In genomic region chr5:53509927-53510326, GRCm38 (mm10) we compare ENCODE assay signal across 20 mouse cellular contexts. TPM values are rescaled to one million over a fixed set of nuclear protein-coding genes. Genes with fewer than 3 reads are reported as not detected.
DNase-seq lines count a peak whose midpoint lies in the region; ATAC-seq and TF ChIP-seq lines count a peak whose summit lies in the region.
"Had no signal": no experiment of that assay in that cellular context is flagged by ENCODE, and none has a peak within 500 bp of the region (broad histone marks: within the 10 kb centered on the region; RNA-seq: fewer than 3 reads in every experiment).

No protein-coding gene starts in this region.

- no peak overlapping the region for H3ac ChIP-seq in C2C12 (ENCODE audit: control insufficient read depth, insufficient read length, low read depth)

- TF ChIP-seq CTCF in heart, postnatal 0 days (IDR thresholded peaks at IDR 0.05; ENCODE audit: low read depth) = no peak
- TF ChIP-seq CTCF in C2C12 (IDR thresholded peaks at IDR 0.05; ENCODE audit: control insufficient read depth, insufficient read depth, insufficient read length) (no peak), ES-Bruce4 (IDR thresholded peaks at IDR 0.05; ENCODE audit: low read depth, low read length) (no peak)
- TF ChIP-seq CTCF in embryonic fibroblast, embryonic 13.5 days (IDR thresholded peaks at IDR 0.05; ENCODE audit: borderline replicate concordance, insufficient read depth, low read length) = no peak

- WGBS in heart, postnatal 0 days = 91% methylated on average over 2 of the region's 2 CpGs
- 98% methylated on average over 2 of the region's 2 CpGs for WGBS in kidney, embryonic 14.5 days
- 93% methylated on average over 2 of the region's 2 CpGs for WGBS in midbrain, embryonic 16.5 days

- no peak overlapping the region for H3K4me3 ChIP-seq in heart, postnatal 0 days (ENCODE audit: low read depth, low read length)
- H3K4me3 ChIP-seq in C2C12 (ENCODE audit: insufficient read depth, poor library complexity, severe bottlenecking) = no peak overlapping the region
- H3K4me3 ChIP-seq in ES-Bruce4 (ENCODE audit: low read depth, low read length) = no peak overlapping the region
- H3K4me3 ChIP-seq in embryonic fibroblast, embryonic 13.5 days (ENCODE audit: insufficient read depth, low read length) = no peak overlapping the region
- no peak overlapping the region for H3K4me3 ChIP-seq in kidney, embryonic 14.5 days (ENCODE audit: low read length)
- no peak overlapping the region for H3K4me3 ChIP-seq in midbrain, embryonic 16.5 days (ENCODE audit: low read depth, low read length)
- H3K4me3 ChIP-seq: embryonic facial prominence, embryonic 13.5 days; forebrain, embryonic 13.5 days; hindbrain, embryonic 15.5 days; kidney, embryonic 15.5 days; limb, embryonic 12.5 days; megakaryocyte, embryonic 14.5 days had no signal

- H3K79me3 ChIP-seq in C2C12 (ENCODE audit: low read depth) = no peaks in the 10 kb centered on the region

- H3K4me2 ChIP-seq in heart, postnatal 0 days (ENCODE audit: low read depth, low read length) = no peak overlapping the region
- H3K4me2 ChIP-seq in kidney, embryonic 14.5 days (replicated peaks; ENCODE audit: low read depth, low read length) = no peak overlapping the region
- no peak overlapping the region for H3K4me2 ChIP-seq in midbrain, embryonic 16.5 days (ENCODE audit: low read length)
- H3K4me2 ChIP-seq: embryonic facial prominence, embryonic 13.5 days; forebrain, embryonic 13.5 days; hindbrain, embryonic 15.5 days; kidney, embryonic 15.5 days; limb, embryonic 12.5 days; liver, embryonic 11.5 days had no signal

- ATAC-seq in heart, postnatal 0 days (ENCODE audit: insufficient read depth, low read depth) = no peak
- no peak for ATAC-seq in megakaryocyte-erythroid progenitor cell, adult 5-6 weeks (replicated peaks; ENCODE audit: low FRiP score, low TSS enrichment, poor library complexity, severe bottlenecking)
- ATAC-seq in kidney, embryonic 14.5 days (ENCODE audit: low FRiP score, low TSS enrichment) = no peak
- ATAC-seq in midbrain, embryonic 16.5 days = no peak
- ATAC-seq: forebrain, embryonic 13.5 days had no signal

- no peak for TF ChIP-seq EP300 in heart, postnatal 0 days (IDR thresholded peaks at IDR 0.05; ENCODE audit: low read depth)
- TF ChIP-seq EP300 in ES-Bruce4 (IDR thresholded peaks at IDR 0.05; ENCODE audit: insufficient read depth, low read depth, low read length) = no peak

- H3K9ac ChIP-seq in heart, postnatal 0 days (replicated peaks; ENCODE audit: low read depth, low read length) = no peak overlapping the region
- H3K9ac ChIP-seq in ES-Bruce4 (ENCODE audit: low read depth, poor library complexity, severe bottlenecking) = 0 out of 2 replicates have a peak overlapping the region, but pooled peaks have one; percentile 26
- H3K9ac ChIP-seq in kidney, embryonic 14.5 days (ENCODE audit: low read depth, low read length) = no peak overlapping the region
- H3K9ac ChIP-seq in midbrain, embryonic 16.5 days (ENCODE audit: low read depth, low read length) = no peak overlapping the region
- H3K9ac ChIP-seq: embryonic facial prominence, embryonic 13.5 days; forebrain, embryonic 13.5 days; hindbrain, embryonic 15.5 days; kidney, embryonic 15.5 days; limb, embryonic 12.5 days had no signal

- H3K4me1 ChIP-seq in heart, postnatal 0 days (ENCODE audit: control insufficient read depth, insufficient read depth) = 0 out of 2 replicates have a peak, but pooled peaks cover 2% of the 10 kb centered on the region
- H3K4me1 ChIP-seq in ES-Bruce4 (ENCODE audit: control insufficient read depth, insufficient read depth, low read length) = peaks cover 6% of the 10 kb centered on the region
- peaks cover 7% of the 10 kb centered on the region; the same call in 1 of the 2 replicates for H3K4me1 ChIP-seq in embryonic fibroblast, embryonic 13.5 days (ENCODE audit: control insufficient read depth, insufficient read depth, low read length)
- H3K4me1 ChIP-seq in kidney, embryonic 14.5 days (ENCODE audit: control insufficient read depth, insufficient read depth, low read length) = no peaks in the 10 kb centered on the region
- 0 out of 2 replicates have a peak, but pooled peaks cover 2% of the 10 kb centered on the region for H3K4me1 ChIP-seq in midbrain, embryonic 16.5 days (ENCODE audit: control insufficient read depth, insufficient read depth, low read length)
- H3K4me1 ChIP-seq: embryonic facial prominence, embryonic 13.5 days; forebrain, embryonic 13.5 days; hindbrain, embryonic 15.5 days; kidney, embryonic 15.5 days; limb, embryonic 12.5 days had no signal

- no peaks in the 10 kb centered on the region for H3K79me2 ChIP-seq in C2C12 (ENCODE audit: control insufficient read depth, insufficient read depth)

- H3K27me3 ChIP-seq in heart, postnatal 0 days (ENCODE audit: control insufficient read depth, insufficient read depth, low read length) = no peaks in the 10 kb centered on the region
- H3K27me3 ChIP-seq in C2C12 (ENCODE audit: control insufficient read depth, insufficient read depth, insufficient read length) (no peaks in the 10 kb centered on the region), ES-Bruce4 (ENCODE audit: control insufficient read depth, insufficient read depth, low read length, poor library complexity, severe bottlenecking) (no peaks in the 10 kb centered on the region)
- no peaks in the 10 kb centered on the region for H3K27me3 ChIP-seq in kidney, embryonic 14.5 days (ENCODE audit: control insufficient read depth, insufficient read depth, low read length)
- no peaks in the 10 kb centered on the region for H3K27me3 ChIP-seq in midbrain, embryonic 16.5 days (ENCODE audit: control insufficient read depth, insufficient read depth, low read depth, low read length)
- H3K27me3 ChIP-seq: embryonic facial prominence, embryonic 13.5 days; forebrain, embryonic 13.5 days; hindbrain, embryonic 15.5 days; kidney, embryonic 15.5 days; limb, embryonic 12.5 days; megakaryocyte, embryonic 14.5 days had no signal

- H3K36me3 ChIP-seq in heart, postnatal 0 days (replicated peaks; ENCODE audit: control insufficient read depth, insufficient read depth, low read length) = no peaks in the 10 kb centered on the region
- H3K36me3 ChIP-seq in C2C12 (ENCODE audit: control insufficient read depth, insufficient read depth) (no peaks in the 10 kb centered on the region), ES-Bruce4 (ENCODE audit: control insufficient read depth, insufficient read depth, low read length, poor library complexity, severe bottlenecking) (no peaks in the 10 kb centered on the region)
- H3K36me3 ChIP-seq in kidney, embryonic 14.5 days (ENCODE audit: control insufficient read depth, insufficient read depth, low read length) = no peaks in the 10 kb centered on the region
- no peaks in the 10 kb centered on the region for H3K36me3 ChIP-seq in midbrain, embryonic 16.5 days (ENCODE audit: control insufficient read depth, insufficient read depth, low read length)
- H3K36me3 ChIP-seq: embryonic facial prominence, embryonic 13.5 days; hindbrain, embryonic 15.5 days; kidney, embryonic 15.5 days; limb, embryonic 12.5 days had no signal

- no peaks in the 10 kb centered on the region for H3K9me3 ChIP-seq in heart, postnatal 0 days (replicated peaks; ENCODE audit: control insufficient read depth, low read length)
- H3K9me3 ChIP-seq in ES-Bruce4 (replicated peaks; ENCODE audit: control insufficient read depth, insufficient read depth, low read length, poor library complexity, severe bottlenecking) = no peaks in the 10 kb centered on the region
- H3K9me3 ChIP-seq in kidney, embryonic 14.5 days (ENCODE audit: control insufficient read depth, low read length) = no peaks in the 10 kb centered on the region
- no peaks in the 10 kb centered on the region for H3K9me3 ChIP-seq in midbrain, embryonic 16.5 days (replicated peaks; ENCODE audit: control insufficient read depth, low read length, poor library complexity, severe bottlenecking)
- H3K9me3 ChIP-seq: embryonic facial prominence, embryonic 13.5 days; forebrain, embryonic 13.5 days; hindbrain, embryonic 15.5 days; kidney, embryonic 15.5 days; limb, embryonic 12.5 days; megakaryocyte, embryonic 14.5 days had no signal

- no peak for DNase-seq in heart, postnatal 0 days (ENCODE audit: low spot score)
- DNase-seq in heart, postnatal 4 days = no peak
- DNase-seq: adrenal gland, postnatal 25 days; cerebellum, adult 18-20 months; cerebellum, postnatal 14 days; lung, adult 2 months; midbrain, embryonic 14.5 days had no signal

- H3K27ac ChIP-seq in heart, postnatal 0 days (ENCODE audit: low read depth) = peak overlapping the region; percentile 43; the same call in 1 of the 2 replicates
- peak overlapping the region; percentile 84 for H3K27ac ChIP-seq in ES-Bruce4 (ENCODE audit: insufficient read depth, low read length)
- H3K27ac ChIP-seq in embryonic fibroblast, embryonic 13.5 days (ENCODE audit: insufficient read depth, low read length) = peak overlapping the region; percentile 88
- no peak overlapping the region for H3K27ac ChIP-seq in kidney, embryonic 14.5 days (ENCODE audit: low read depth, low read length)
- no peak overlapping the region for H3K27ac ChIP-seq in midbrain, embryonic 16.5 days (ENCODE audit: low read length)
- H3K27ac ChIP-seq: forebrain, embryonic 13.5 days; hindbrain, embryonic 15.5 days; kidney, embryonic 15.5 days; limb, embryonic 12.5 days had no signal

- TF ChIP-seq POLR2A in ES-Bruce4 (IDR thresholded peaks at IDR 0.05; ENCODE audit: insufficient read depth, low read length) = no peak
- TF ChIP-seq POLR2A in embryonic fibroblast, embryonic 13.5 days (IDR thresholded peaks at IDR 0.05; ENCODE audit: low read depth, low read length) = no peak

TF ChIP-seq in C2C12, 6 proteins besides CTCF, POLR2A, EP300 and RAD21:
- no peak for TF ChIP-seq FOSL1 (IDR thresholded peaks at IDR 0.05; ENCODE audit: insufficient read depth, low read length, poor library complexity, severe bottlenecking)
- no peak for TF ChIP-seq USF1 (IDR thresholded peaks at IDR 0.05; ENCODE audit: low read depth)
- TF ChIP-seq MYOD1 (IDR thresholded peaks at IDR 0.05; ENCODE audit: control insufficient read depth, insufficient read length, low read depth) = peak; percentile 55

RNA-seq across cellular contexts. Expression of gene Rbpj, which starts 44.0 kb away (rescaled TPM):
- 19.9 and 22.0 TPM in 2 replicates for total RNA-seq in heart, postnatal 0 days (2014; rRNA removed; ENCODE audit: low replicate concordance)
- polyA plus RNA-seq in heart, postnatal 0 days (2015; fragmentation: Nextera tagmentation; extraction: Ambion mirVana) = 11.4 and 12.6 TPM in 2 replicates
- 10 to 100 TPM; 36.7 to 42.4 TPM for total RNA-seq in heart, postnatal 4 days (2021)
- 8.1 TPM for polyA plus RNA-seq in C2C12 (2012; fragmentation: generic; extraction: Trizol)
- 323 and 339 TPM in 2 replicates for polyA plus RNA-seq in ES-Bruce4 (2011; ENCODE audit: insufficient read depth, insufficient read length, low read depth, missing spikeins)
- polyA plus RNA-seq in embryonic fibroblast, embryonic 13.5 days (2011; ENCODE audit: insufficient read length, low read depth, missing spikeins) = 98.7 and 110 TPM in 2 replicates
- 34.3 and 45.5 TPM in 2 replicates for total RNA-seq in megakaryocyte-erythroid progenitor cell, adult 5-6 weeks (2014; fragmentation: Nextera tagmentation)
- total RNA-seq in megakaryocyte-erythroid progenitor cell, adult 5-6 weeks (2017) = 28.6 and 31.1 TPM in 2 replicates
- polyA plus RNA-seq in kidney, embryonic 14.5 days (2014; fragmentation: Nextera tagmentation; extraction: Ambion mirVana) = 25.8 and 47.4 TPM in 2 replicates
- polyA plus RNA-seq in midbrain, embryonic 16.5 days (2015; fragmentation: Nextera tagmentation; extraction: Ambion mirVana) = 26.5 and 32.2 TPM in 2 replicates

Comparison
In these comparisons a context has a peak if more than half of its experiments do, and no peak if none do; other contexts are left out.
1. H3K27ac ChIP-seq: peak in heart, postnatal 0 days (single experiment), ES-Bruce4 (single experiment) and embryonic fibroblast, embryonic 13.5 days (single experiment); none in kidney, embryonic 14.5 days (single experiment) and midbrain, embryonic 16.5 days (single experiment).